43 mouse cellular contexts compared by ENCODE assay signal in the genomic region with DNA sequence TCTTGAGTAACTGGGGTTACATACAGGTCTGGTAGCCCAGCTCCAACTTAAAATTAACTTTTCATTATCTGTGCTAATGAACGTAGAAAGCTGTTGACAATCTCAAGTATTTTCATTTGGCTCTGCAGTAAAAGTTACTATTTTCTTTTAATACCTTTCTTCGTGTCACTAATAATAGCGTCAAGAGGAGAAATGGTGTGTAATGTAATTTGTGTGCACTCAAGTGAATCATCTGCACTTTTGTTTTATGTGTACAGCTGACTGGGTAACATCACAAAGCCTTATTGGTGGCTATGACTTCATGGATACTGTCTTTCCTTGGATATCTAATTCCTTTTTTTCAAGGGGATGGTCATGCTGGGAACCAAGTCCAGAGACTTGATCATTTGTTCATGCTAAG. TPM values are rescaled to one million over a fixed set of nuclear protein-coding genes. Genes with fewer than 3 reads are reported as not detected.
"Had no signal": no experiment of that assay in that cellular context is flagged by ENCODE, and none has a peak within 500 bp of the region (broad histone marks: within the 10 kb centered on the region; RNA-seq: fewer than 3 reads in every experiment).

No protein-coding gene starts in this region.

- H3K9me3 ChIP-seq: heart, embryonic 10.5 days; heart, embryonic 12.5 days; heart, embryonic 13.5 days; heart, embryonic 15.5 days; hindbrain, embryonic 10.5 days; hindbrain, embryonic 12.5 days; hindbrain, embryonic 13.5 days; hindbrain, embryonic 15.5 days; intestine, embryonic 15.5 days; kidney, embryonic 15.5 days had no signal

- H3K36me3 ChIP-seq: heart, embryonic 12.5 days; heart, embryonic 15.5 days; hindbrain, embryonic 12.5 days; hindbrain, embryonic 15.5 days; intestine, embryonic 15.5 days; kidney, embryonic 15.5 days had no signal

- H3K4me3 ChIP-seq: heart, adult 2 months; heart, embryonic 10.5 days; heart, embryonic 12.5 days; heart, embryonic 13.5 days; heart, embryonic 15.5 days; hindbrain, embryonic 10.5 days; hindbrain, embryonic 12.5 days; hindbrain, embryonic 13.5 days; hindbrain, embryonic 15.5 days; intestine, embryonic 15.5 days; kidney, embryonic 15.5 days; layer of hippocampus, adult 2 months had no signal

- H3K27ac ChIP-seq: heart, adult 2 months; heart, embryonic 10.5 days; heart, embryonic 13.5 days; heart, embryonic 15.5 days; hindbrain, embryonic 10.5 days; hindbrain, embryonic 12.5 days; hindbrain, embryonic 13.5 days; hindbrain, embryonic 14.5 days; hindbrain, embryonic 15.5 days; hindbrain, postnatal 0 days; intestine, embryonic 15.5 days; kidney, embryonic 15.5 days; kidney, postnatal 0 days; layer of hippocampus, adult 2 months had no signal

- DNase-seq: heart, adult 2 months; heart, postnatal 10 days; heart, postnatal 14 days; heart, postnatal 36 days; heart, postnatal 4 days; kidney, adult 11 months; kidney, adult 18-20 months; kidney, adult 2 months; kidney, adult 8-10 months; kidney, adult 9 months; kidney, postnatal 10 days; kidney, postnatal 14 days; kidney, postnatal 25 days; kidney, postnatal 36 days; kidney, postnatal 4 days; layer of hippocampus, adult 9-11 months; layer of hippocampus, postnatal 36 days had no signal

- H3K9ac ChIP-seq: heart, embryonic 12.5 days; heart, embryonic 13.5 days; heart, embryonic 15.5 days; hindbrain, embryonic 12.5 days; hindbrain, embryonic 13.5 days; hindbrain, embryonic 14.5 days; hindbrain, embryonic 15.5 days; intestine, embryonic 15.5 days; kidney, embryonic 15.5 days had no signal

- H3K27me3 ChIP-seq: heart, embryonic 12.5 days; heart, embryonic 13.5 days; heart, embryonic 15.5 days; hindbrain, embryonic 12.5 days; hindbrain, embryonic 13.5 days; hindbrain, embryonic 15.5 days; intestine, embryonic 15.5 days; kidney, embryonic 15.5 days had no signal

- ATAC-seq: hindbrain, embryonic 16.5 days; hindbrain, postnatal 0 days; inflammation-experienced regulatory T-cells, adult 6 months; intestine, embryonic 15.5 days; intestine, embryonic 16.5 days; intestine, postnatal 0 days had no signal

- H3K4me2 ChIP-seq: heart, embryonic 11.5 days; heart, embryonic 12.5 days; heart, embryonic 13.5 days; heart, embryonic 15.5 days; hindbrain, embryonic 12.5 days; hindbrain, embryonic 13.5 days; hindbrain, embryonic 14.5 days; hindbrain, embryonic 15.5 days; intestine, embryonic 15.5 days; kidney, embryonic 15.5 days had no signal

- H3K4me1 ChIP-seq: heart, embryonic 15.5 days; hindbrain, embryonic 10.5 days; hindbrain, embryonic 12.5 days; hindbrain, embryonic 13.5 days; hindbrain, embryonic 15.5 days; intestine, embryonic 15.5 days; kidney, embryonic 15.5 days had no signal

RNA-seq across cellular contexts. Expression of a gene that starts 1.1 kb away (rescaled TPM):
- polyA plus RNA-seq: heart, adult 2 months; heart, embryonic 10.5 days; heart, embryonic 11.5 days; heart, embryonic 12.5 days; heart, embryonic 13.5 days; heart, embryonic 14.5 days; heart, embryonic 15.5 days; heart, embryonic 16.5 days; heart, postnatal 0 days; hindbrain, embryonic 10.5 days; hindbrain, embryonic 11.5 days; hindbrain, embryonic 12.5 days; hindbrain, embryonic 13.5 days; hindbrain, embryonic 14.5 days; hindbrain, embryonic 15.5 days; hindbrain, embryonic 16.5 days; hindbrain, postnatal 0 days; inflammation-experienced regulatory T-cells, adult 6 months; intestine, embryonic 14.5 days; intestine, embryonic 15.5 days; intestine, embryonic 16.5 days; intestine, postnatal 0 days; kidney, adult 2 months; kidney, embryonic 14.5 days; kidney, embryonic 15.5 days; kidney, postnatal 0 days; large intestine, adult 2 months had no signal
